Mouse (Mus musculus) brown adipose tissue, adult 24 weeks (tissue): ENCODE data around the gene P2ry6. TPM values are rescaled to one million over a fixed set of nuclear protein-coding genes. Genes with fewer than 3 reads are reported as not detected.
A peak's percentile ranks its signal among the peaks of the same experiment; 100 is the strongest.

Source experiments
- H3K27ac ChIP-seq: fragments of 200-500 bp; replicated peaks from 2 replicates; pipeline ENCODE4 v1.5.1; 2012; ENCODE audit warnings: low read depth, mild to moderate bottlenecking, low read length
- H3K4me1 ChIP-seq: fragments of 200-500 bp; 2 replicates; pipeline ENCODE4 v1.6.1; 2012; ENCODE audit warnings: low read length, mixed read lengths; ENCODE audit not compliant: control insufficient read depth, insufficient read depth, insufficient read length
- H3K4me3 ChIP-seq: fragments of 200-500 bp; 2 replicates; pipeline ENCODE4 v1.5.1; 2012; ENCODE audit warnings: low read depth, mild to moderate bottlenecking, low read length, moderate library complexity; ENCODE audit not compliant: insufficient read depth
- polyA plus RNA-seq: library from polyadenylated mRNA; stranded (reverse); fragments of >200 nt; gene quantifications from 2 replicates; pipeline ENCODE4 v1.2.4, GENCODE M21; 2012; ENCODE audit not compliant: missing spikeins, insufficient read depth, insufficient read length

Gene P2ry6
- polyA plus RNA-seq: 3.7 and 4.5 TPM in 2 replicates

- peaks cover 11% of the 10 kb centered on the region for H3K4me1 ChIP-seq
- H3K27ac ChIP-seq: no peak within 1 kb of the TSS
- H3K4me3 ChIP-seq: peak within 1 kb of the TSS; percentile 17
These were observed at the start of gene P2ry6 for GRCm38 (mm10) chr7:100974135-100974903. Gene P2ry6 (minus strand): TSS chr7:100974649.

DNA sequence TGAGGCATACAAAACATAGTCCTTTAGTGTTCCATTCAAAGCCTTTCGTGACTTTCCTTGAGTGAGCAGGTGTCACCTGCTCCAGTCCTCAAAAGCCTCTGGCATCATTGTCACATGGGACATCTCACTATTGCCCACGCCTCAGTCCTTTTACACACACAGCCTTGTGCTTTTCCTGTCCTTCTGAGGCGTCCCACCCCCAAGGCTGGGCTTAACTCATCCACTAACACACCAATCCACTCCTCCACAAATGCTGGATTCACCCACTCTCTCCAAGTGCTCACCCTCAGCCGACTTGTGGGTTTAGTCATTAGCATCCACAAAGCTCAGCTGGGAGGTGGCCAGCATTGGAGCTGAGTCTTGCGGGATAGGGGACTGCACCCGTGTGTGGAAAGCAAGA is 43.0 kb upstream of the P2ry6 start:
- H3K4me1 ChIP-seq: no peaks in the 10 kb centered on the region; the same call in 1 of the 2 replicates
- H3K27ac ChIP-seq: no peak overlapping the region
- no peak overlapping the region for H3K4me3 ChIP-seq

GRCm38 (mm10) chr7:101017021-101017461 is 42.6 kb upstream of the P2ry6 start:
- H3K4me1 ChIP-seq: no peaks in the 10 kb centered on the region; the same call in 1 of the 2 replicates
- no peak overlapping the region for H3K27ac ChIP-seq
- H3K4me3 ChIP-seq: no peak overlapping the region

GRCm38 (mm10) chr7:101014985-101015384 is 40.5 kb upstream of the P2ry6 start:
- peaks cover 3% of the 10 kb centered on the region; the same call in 1 of the 2 replicates for H3K4me1 ChIP-seq
- no peak overlapping the region for H3K4me3 ChIP-seq
- no peak overlapping the region for H3K27ac ChIP-seq

- Histone ChIP-seq H3K4me3 (no peak overlapping the region), H3K27ac (no peak overlapping the region)
These were observed 39.6 kb upstream of the P2ry6 start for GRCm38 (mm10) chr7:101014041-101014440.

GRCm38 (mm10) chr7:101012541-101012940 is 38.1 kb upstream of the P2ry6 start, which contains the start of gene P2ry2:
Gene P2ry2 (minus strand): TSS chr7:101012866.
- Histone ChIP-seq H3K27ac (peak within 1 kb of the TSS; percentile 81), H3K4me3 (peak within 1 kb of the TSS; percentile 81), H3K4me1 (peaks cover 4% of the 10 kb centered on the region; the same call in 1 of the 2 replicates)

More at GRCm38 (mm10) chr7:101014041-101014440, 39.6 kb upstream of the P2ry6 start:
- peaks cover 4% of the 10 kb centered on the region; the same call in 1 of the 2 replicates for H3K4me1 ChIP-seq

DNA sequence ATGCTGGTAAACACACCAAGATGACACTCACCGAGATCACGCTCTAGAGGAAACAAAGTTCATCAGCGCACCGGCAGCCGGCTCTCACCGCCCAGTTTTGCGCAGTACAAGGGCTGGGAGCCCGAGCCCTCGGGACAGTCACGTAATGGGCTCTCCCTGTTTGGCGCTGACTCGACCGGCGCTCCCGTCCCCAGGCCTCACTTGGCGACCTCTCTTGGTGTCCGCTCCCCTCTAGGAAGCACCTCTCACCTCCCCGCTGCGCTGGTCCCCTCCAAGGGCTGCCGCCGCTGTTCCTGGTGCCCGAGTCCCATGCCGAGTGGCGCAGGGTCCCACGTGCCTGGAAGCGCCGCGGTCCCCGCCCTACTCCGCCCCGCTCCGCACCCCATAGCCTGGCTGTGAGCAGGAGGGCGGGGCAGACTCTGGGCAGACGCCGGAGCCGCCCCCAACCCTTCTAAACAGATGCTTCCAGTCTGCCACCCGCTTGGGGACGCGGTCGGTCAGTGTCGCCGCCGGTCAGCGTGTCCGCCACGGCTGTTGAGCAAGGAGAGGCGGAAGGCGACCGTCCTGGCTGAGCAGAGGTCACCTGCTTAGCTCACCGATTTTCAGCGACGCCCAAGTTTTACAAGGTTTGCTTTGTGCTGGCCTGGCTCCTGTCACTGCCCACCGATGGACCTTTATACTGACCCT is 37.4 kb upstream of the P2ry6 start:
- H3K4me1 ChIP-seq: peaks cover 4% of the 10 kb centered on the region; the same call in 1 of the 2 replicates
- peak overlapping the region; percentile 81 for H3K27ac ChIP-seq
- H3K4me3 ChIP-seq: peak overlapping the region; percentile 81

- H3K4me3 ChIP-seq: peak overlapping the region; percentile 81
- peaks cover 4% of the 10 kb centered on the region; the same call in 1 of the 2 replicates for H3K4me1 ChIP-seq
- H3K27ac ChIP-seq: peak overlapping the region; percentile 14; the same call in 1 of the 2 replicates
These were observed 36.3 kb upstream of the P2ry6 start for GRCm38 (mm10) chr7:101010741-101011140.

- peaks cover 21% of the 10 kb centered on the region for H3K4me1 ChIP-seq
- H3K4me3 ChIP-seq: no peak overlapping the region
- no peak overlapping the region for H3K27ac ChIP-seq
These were observed 31.8 kb upstream of the P2ry6 start for GRCm38 (mm10) chr7:101006201-101006600.

GRCm38 (mm10) chr7:101005119-101005518 is 30.7 kb upstream of the P2ry6 start:
- Histone ChIP-seq H3K4me1 (peaks cover 19% of the 10 kb centered on the region), H3K27ac (no peak overlapping the region), H3K4me3 (no peak overlapping the region)

DNA sequence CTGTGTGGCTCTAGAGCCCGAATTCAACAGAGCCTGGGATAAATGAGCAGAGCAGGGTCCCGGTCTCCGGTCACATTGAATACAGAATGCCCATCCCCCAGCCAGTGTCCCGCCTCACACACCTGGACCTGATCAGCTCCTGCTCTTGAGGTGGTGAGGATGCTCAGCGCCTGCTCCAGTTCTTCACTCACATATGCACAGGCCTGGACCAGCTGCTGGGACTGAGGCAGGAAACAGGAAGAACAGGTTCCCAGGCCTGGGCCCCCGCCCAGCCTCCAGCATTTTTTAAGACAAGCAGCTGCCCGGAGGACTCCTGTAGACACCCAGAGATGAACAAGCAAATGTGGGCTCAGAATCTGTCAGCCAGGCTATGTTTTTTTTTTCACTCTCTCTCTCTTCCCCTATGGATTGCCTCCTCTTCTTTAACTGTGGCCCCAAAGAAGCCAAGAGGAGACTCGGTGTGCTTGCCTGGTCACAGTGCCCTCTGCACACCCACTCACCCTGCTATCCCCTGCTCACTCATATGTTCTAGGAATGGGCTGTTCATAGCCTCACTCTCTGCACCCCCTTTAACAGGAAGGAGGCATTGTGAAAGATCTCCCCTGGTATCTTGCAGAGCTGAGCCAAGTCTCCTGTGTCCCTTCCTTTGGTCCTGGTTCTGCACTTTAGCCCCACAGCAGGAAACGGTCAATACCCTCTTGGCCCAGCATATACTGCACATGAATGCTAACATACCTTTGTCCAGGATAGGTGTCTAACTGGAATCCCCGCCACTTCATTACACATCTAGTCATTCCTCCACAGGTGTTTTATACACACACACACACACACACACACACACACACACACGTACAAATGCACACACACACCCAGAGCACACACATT is 29.2 kb upstream of the P2ry6 start:
- H3K4me1 ChIP-seq: peaks cover 16% of the 10 kb centered on the region
- H3K27ac ChIP-seq: peak overlapping the region; percentile 88
- no peak overlapping the region; the same call in 1 of the 2 replicates for H3K4me3 ChIP-seq

DNA sequence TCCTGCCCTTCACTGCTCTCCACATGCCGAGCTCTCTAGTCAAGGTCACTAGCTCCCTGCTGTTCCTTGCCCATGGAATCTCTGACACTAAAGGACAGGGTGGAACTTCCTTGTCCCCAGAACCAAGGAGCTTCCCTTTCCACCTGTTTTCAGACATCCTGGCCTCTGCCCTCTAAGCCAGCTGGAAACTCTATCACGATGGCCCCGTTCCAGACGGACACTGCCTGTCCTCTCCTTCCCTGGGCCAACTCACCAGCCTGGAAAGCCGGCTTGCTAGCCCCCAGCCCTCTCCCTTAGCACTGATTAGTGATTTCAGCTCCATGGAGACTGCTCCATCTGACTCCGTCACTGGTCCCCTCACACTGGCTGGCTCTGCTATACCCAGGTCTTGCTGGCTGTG is 27.8 kb upstream of the P2ry6 start:
- peaks cover 16% of the 10 kb centered on the region for H3K4me1 ChIP-seq
- no peak overlapping the region for H3K4me3 ChIP-seq
- peak overlapping the region; percentile 88 for H3K27ac ChIP-seq

DNA sequence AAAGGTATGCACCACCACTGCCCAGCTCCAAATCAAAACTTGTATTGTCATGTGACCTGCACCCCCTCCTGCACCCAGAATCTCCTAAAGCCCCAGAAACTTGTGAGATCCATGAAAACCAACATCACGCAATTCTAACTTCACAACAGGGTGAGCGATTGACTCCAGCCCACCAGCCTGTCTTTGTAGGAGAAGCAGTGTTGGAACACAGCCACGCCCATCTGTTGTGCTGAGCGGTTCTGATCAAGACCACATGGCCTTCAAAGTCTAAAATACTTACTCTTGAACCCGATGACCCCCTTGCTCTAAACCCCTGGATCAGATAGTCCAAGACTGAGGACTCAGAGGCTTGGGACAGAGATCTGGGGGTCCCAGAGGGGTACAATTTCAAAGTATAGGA is 25.2 kb upstream of the P2ry6 start:
- no peak overlapping the region for H3K27ac ChIP-seq
- peaks cover 21% of the 10 kb centered on the region for H3K4me1 ChIP-seq
- no peak overlapping the region for H3K4me3 ChIP-seq

DNA sequence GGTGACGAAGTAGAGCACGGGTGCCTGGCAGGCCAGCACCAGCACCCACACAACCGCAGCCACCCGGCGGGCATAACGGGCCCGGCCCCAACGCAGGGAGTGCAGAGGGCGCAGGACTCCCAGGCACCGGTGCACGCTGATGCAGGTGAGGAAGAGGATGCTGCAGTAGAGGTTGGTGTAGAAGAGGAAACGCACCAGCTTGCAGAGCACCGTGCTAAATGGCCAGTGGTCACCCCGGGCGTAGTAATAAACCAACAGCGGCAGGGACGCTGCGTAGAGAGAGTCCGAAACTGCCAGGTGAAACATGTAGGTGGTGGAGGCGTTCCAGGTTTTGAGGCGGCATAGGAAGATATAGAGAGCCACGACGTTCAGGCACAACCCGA is 24.1 kb upstream of the P2ry6 start:
- Histone ChIP-seq H3K27ac (no peak overlapping the region), H3K4me1 (peaks cover 32% of the 10 kb centered on the region), H3K4me3 (no peak overlapping the region)
